Mouse (Mus musculus): ENCODE data around the gene Enam. TPM values are rescaled to one million over a fixed set of nuclear protein-coding genes. Genes with fewer than 3 reads are reported as not detected.

The Enam gene
- polyA plus RNA-seq, 1 experiment from 2014 or later = not detected

GRCm38 (mm10) chr5:88554086-88554886 lies 66.5 kb downstream of the Enam start, which contains the start of gene Utp3:
Utp3 (plus strand) TSS chr5:88554462.
- Histone ChIP-seq H3K27ac (ENCODE audit: low read length) (peak within 1 kb of the TSS; percentile 96), H3K9ac (ENCODE audit: low read depth, low read length) (peak within 1 kb of the TSS; percentile 96), H3K4me2 (ENCODE audit: low read depth, low read length) (peak within 1 kb of the TSS; percentile 94), H3K27me3 (replicated peaks; ENCODE audit: control insufficient read depth, insufficient read depth, low read length) (no peaks in the 10 kb centered on the region), H3K4me3 (ENCODE audit: low read length) (peak within 1 kb of the TSS; percentile 90), H3K36me3 (ENCODE audit: control insufficient read depth, insufficient read depth, low read length) (no peaks in the 10 kb centered on the region), H3K4me1 (ENCODE audit: control insufficient read depth, insufficient read depth, low read length) (peaks cover 16% of the 10 kb centered on the region; the same call in 1 of the 2 replicates), H3K9me3 (ENCODE audit: control insufficient read depth, low read length) (no peaks in the 10 kb centered on the region)
- ATAC-seq = peak; percentile 97
- WGBS = under 1% methylated on average over 71 of the region's 76 CpGs

Other genes with a start within 250 kb of the Enam start
- not detected in 2 replicates for gene Gm7714, start 219.1 kb upstream of the Enam start, polyA plus RNA-seq (2015; fragmentation: Nextera tagmentation; extraction: Ambion mirVana)
- gene Prol1, start 170.7 kb upstream of the Enam start, polyA plus RNA-seq (2015; fragmentation: Nextera tagmentation; extraction: Ambion mirVana) = not detected in 2 replicates
- not detected in 2 replicates for gene Amtn, start 111.9 kb upstream of the Enam start, polyA plus RNA-seq (2015; fragmentation: Nextera tagmentation; extraction: Ambion mirVana)
- gene Ambn, start 32.0 kb upstream of the Enam start, polyA plus RNA-seq (2015; fragmentation: Nextera tagmentation; extraction: Ambion mirVana) = not detected in 2 replicates
- gene Jchain, start 39.9 kb downstream of the Enam start, polyA plus RNA-seq (2015; fragmentation: Nextera tagmentation; extraction: Ambion mirVana) = 0.10 and 0.22 TPM in 2 replicates
- gene Utp3, start 66.5 kb downstream of the Enam start, polyA plus RNA-seq (2015; fragmentation: Nextera tagmentation; extraction: Ambion mirVana) = 45.7 and 53.3 TPM in 2 replicates
- 14.3 and 14.4 TPM in 2 replicates for gene Rufy3, start 77.1 kb downstream of the Enam start, polyA plus RNA-seq (2015; fragmentation: Nextera tagmentation; extraction: Ambion mirVana)
- 11.7 and 23.9 TPM in 2 replicates for gene Grsf1, start 188.2 kb downstream of the Enam start, polyA plus RNA-seq (2015; fragmentation: Nextera tagmentation; extraction: Ambion mirVana)
- gene Mob1b, start 232.9 kb downstream of the Enam start, polyA plus RNA-seq (2015; fragmentation: Nextera tagmentation; extraction: Ambion mirVana) = 8.7 and 10.3 TPM in 2 replicates